Mouse (Mus musculus): ENCODE results near the gene Cd209e.

GRCm38 (mm10) chr8:3878455-3878854 lies 24.3 kb upstream of the Cd209e start, which contains the start of gene Cd209d:
- no peak for TF ChIP-seq CTCF (IDR thresholded peaks at IDR 0.05; ENCODE audit: low read depth)
- no peak for TF ChIP-seq EP300 (optimal IDR thresholded peaks at IDR 0.05)
